Mouse (Mus musculus) myocyte (in vitro differentiated cells): Measurements from ENCODE around the gene Neu1.
"Not testable (repeated sequence)": the region's sequence is repeated elsewhere in the genome, so short reads cannot be mapped to it uniquely, and the experiment has no call there.

Experiments used
- E2F4 ChIP-seq: IDR thresholded peaks from one replicate; pipeline ENCODE4 v1.6.1; 2011; ENCODE audit warnings: mild to moderate bottlenecking, control low read depth, moderate library complexity; ENCODE audit not compliant: insufficient read depth
- MYOD1 ChIP-seq, 3 experiments: IDR thresholded peaks; one replicate each; pipeline ENCODE4 v1.6.1; 2011; ENCODE audit warnings: control low read depth in 2 of 3, low read depth in 2 of 3, mild to moderate bottlenecking in 2 of 3, moderate library complexity in 1 of 3; ENCODE audit not compliant: insufficient read length in 2 of 3, control insufficient read depth in 1 of 3
- POLR2A ChIP-seq: IDR thresholded peaks from one replicate; pipeline ENCODE4 v1.6.1; 2011; ENCODE audit warnings: low read depth, mild to moderate bottlenecking, control low read depth, moderate library complexity; ENCODE audit not compliant: insufficient read length
- TCF12 ChIP-seq: IDR thresholded peaks from one replicate; pipeline ENCODE4 v1.6.1; 2011; ENCODE audit warnings: mild to moderate bottlenecking, control low read depth; ENCODE audit not compliant: poor library complexity, insufficient read depth, severe bottlenecking

DNA sequence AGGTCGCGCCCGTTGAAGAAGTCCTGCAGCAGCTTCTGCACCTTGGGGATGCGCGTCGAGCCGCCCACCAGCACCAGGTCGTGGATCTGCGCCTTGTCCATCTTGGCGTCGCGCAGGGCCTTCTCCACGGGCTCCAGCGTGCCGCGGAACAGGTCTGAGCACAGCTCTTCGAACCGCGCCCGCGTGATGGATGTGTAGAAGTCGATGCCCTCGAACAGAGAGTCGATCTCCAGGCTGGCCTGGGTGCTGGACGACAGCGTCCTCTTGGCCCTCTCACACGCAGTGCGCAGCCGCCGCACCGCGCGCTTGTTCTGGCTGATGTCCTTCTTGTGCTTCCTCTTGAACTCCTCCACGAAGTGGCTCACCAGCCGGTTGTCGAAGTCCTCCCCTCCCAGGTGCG lies 39.8 kb downstream of the Neu1 start:
- not testable (repeated sequence) for TF ChIP-seq POLR2A; TCF12; E2F4; MYOD1 (IDR thresholded peaks at IDR 0.05; ENCODE audit: control insufficient read depth in 1 of 3, insufficient read length in 2 of 3, low read depth in 2 of 3)
